Mouse (Mus musculus): ENCODE data around the gene Snx29.

GRCm38 (mm10) chr16:11784354-11784753 lies 461.6 kb downstream of the Snx29 start:
- TF ChIP-seq MAFK (IDR thresholded peaks at IDR 0.05; ENCODE audit: insufficient read depth, low read depth, low read length): no peak
- TF ChIP-seq ZC3H11A (IDR thresholded peaks at IDR 0.05; ENCODE audit: borderline replicate concordance, low read depth, low read length): peak; percentile 45; the same call in 1 of the 2 replicates
- TF ChIP-seq ZNF384 (IDR thresholded peaks at IDR 0.05; ENCODE audit: low read depth, low read length): no peak
- no peak for TF ChIP-seq HCFC1 (IDR thresholded peaks at IDR 0.05; ENCODE audit: borderline replicate concordance, insufficient read depth, low read length)
